Mouse (Mus musculus) embryonic fibroblast, embryonic 13.5 days (primary cell): ENCODE measurements around the gene Slc25a26.

Source experiments
- CTCF ChIP-seq: IDR thresholded peaks from 2 replicates; pipeline ENCODE4 v1.5.1; 2011; ENCODE audit warnings: mild to moderate bottlenecking, control low read depth, low read length, moderate library complexity, borderline replicate concordance; ENCODE audit not compliant: insufficient read depth
- POLR2A ChIP-seq: IDR thresholded peaks from 2 replicates; pipeline ENCODE4 v1.6.1; 2011; ENCODE audit warnings: low read depth, mild to moderate bottlenecking, control low read depth, low read length, moderate library complexity

GRCm38 (mm10) chr6:94492739-94493138, 7.4 kb upstream of the Slc25a26 start:
- TF ChIP-seq POLR2A (no peak), CTCF (no peak)
